Mouse (Mus musculus) limb, embryonic 15.5 days (tissue): ENCODE data around the gene Fhl1. TPM values are rescaled to one million over a fixed set of nuclear protein-coding genes. Genes with fewer than 3 reads are reported as not detected.

Source experiments
- ATAC-seq: fragments of 200-750 bp; cut with Nextera tagmentation; 2 replicates; pipeline ENCODE4 v1.8.0; 2017; ENCODE audit warnings: low read depth, moderate TSS enrichment; ENCODE audit not compliant: insufficient number of reproducible peaks, low FRiP score, low TSS enrichment
- H3K27ac ChIP-seq: fragments of 300-500 bp; sonication (generic); 2 replicates; pipeline ENCODE4 v1.5.1; 2015; ENCODE audit warnings: moderate library complexity, mild to moderate bottlenecking, inconsistent platforms
- H3K27me3 ChIP-seq: fragments of 300-500 bp; sonication (generic); 2 replicates; pipeline ENCODE4 v1.6.1; 2015; ENCODE audit warnings: inconsistent platforms
- H3K36me3 ChIP-seq: fragments of 300-500 bp; sonication (generic); 2 replicates; pipeline ENCODE4 v1.6.1; 2015; ENCODE audit warnings: inconsistent platforms
- H3K4me1 ChIP-seq: fragments of 300-500 bp; sonication (generic); 2 replicates; pipeline ENCODE4 v1.6.1; 2015; ENCODE audit warnings: inconsistent platforms
- H3K4me2 ChIP-seq: fragments of 300-500 bp; sonication (generic); 2 replicates; pipeline ENCODE4 v1.6.1; 2015; ENCODE audit warnings: mild to moderate bottlenecking, inconsistent platforms
- H3K4me3 ChIP-seq: fragments of 300-500 bp; sonication (generic); 2 replicates; pipeline ENCODE4 v1.5.1; 2015; ENCODE audit warnings: mild to moderate bottlenecking, inconsistent platforms
- H3K9ac ChIP-seq: fragments of 300-500 bp; sonication (generic); 2 replicates; pipeline ENCODE4 v1.6.1; 2015; ENCODE audit warnings: inconsistent platforms
- H3K9me3 ChIP-seq: fragments of 300-500 bp; sonication (generic); 2 replicates; pipeline ENCODE4 v1.6.1; 2016; ENCODE audit warnings: inconsistent platforms
- WGBS: fragments of 180-500 bp; shearing (Covaris S2); methylation state at CpG from one replicate; pipeline ENCODE4 v1.1.7; 2015; 5-methylcytosine and 5-hydroxymethylcytosine counted together
- polyA plus RNA-seq: library from polyadenylated mRNA; unstranded; fragments of >200 nt; fragmentation: Nextera tagmentation; extraction: Ambion mirVana; gene quantifications from 2 replicates; pipeline ENCODE4 v1.2.1, GENCODE M21; 2015

The Fhl1 gene
- polyA plus RNA-seq, 1 experiment from 2014 or later, result 143 TPM

DNA sequence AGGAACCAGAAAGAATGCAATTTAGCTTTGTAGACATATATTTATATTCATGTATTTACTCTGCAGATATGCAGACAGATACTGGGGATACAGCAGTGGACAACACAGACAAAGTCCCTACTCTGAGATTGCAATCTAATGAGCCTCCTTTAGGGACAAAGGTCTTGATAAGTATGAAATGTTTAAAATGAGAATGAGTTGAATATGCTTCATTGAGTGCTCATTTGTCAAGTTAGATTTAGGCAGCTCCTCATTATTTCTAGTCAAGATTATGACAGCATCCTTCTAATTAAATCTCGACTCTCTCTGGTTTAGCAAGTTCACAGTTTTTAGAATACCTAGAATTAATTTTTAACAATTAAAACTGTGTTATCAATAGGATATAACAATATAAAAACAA, 18.9 kb upstream of the Fhl1 start:
- ATAC-seq, result no peak
- Histone ChIP-seq H3K9ac (no peak overlapping the region), H3K27me3 (no peaks in the 10 kb centered on the region), H3K27ac (no peak overlapping the region), H3K4me1 (no peaks in the 10 kb centered on the region), H3K4me2 (no peak overlapping the region), H3K9me3 (no peaks in the 10 kb centered on the region), H3K4me3 (no peak overlapping the region), H3K36me3 (no peaks in the 10 kb centered on the region)
- 68% methylated on average over 1 of the region's 1 CpGs for WGBS

GRCm38 (mm10) chrX:56722559-56722958, 9.0 kb upstream of the Fhl1 start:
- H3K36me3 ChIP-seq, result no peaks in the 10 kb centered on the region
- H3K4me3 ChIP-seq, result no peak overlapping the region
- H3K9me3 ChIP-seq, result no peaks in the 10 kb centered on the region
- H3K27ac ChIP-seq, result no peak overlapping the region
- no peaks in the 10 kb centered on the region for H3K27me3 ChIP-seq
- no peak overlapping the region for H3K9ac ChIP-seq
- no peaks in the 10 kb centered on the region for H3K4me1 ChIP-seq
- no peak for ATAC-seq
- no peak overlapping the region for H3K4me2 ChIP-seq
- 82% methylated on average over 8 of the region's 8 CpGs for WGBS

- 65% methylated on average over 3 of the region's 3 CpGs for WGBS
- Histone ChIP-seq H3K36me3 (no peaks in the 10 kb centered on the region), H3K27ac (no peak overlapping the region), H3K4me1 (no peaks in the 10 kb centered on the region), H3K4me3 (no peak overlapping the region), H3K9me3 (no peaks in the 10 kb centered on the region), H3K9ac (no peak overlapping the region), H3K27me3 (no peaks in the 10 kb centered on the region), H3K4me2 (no peak overlapping the region)
- no peak for ATAC-seq
Measured at GRCm38 (mm10) chrX:56728507-56728906, 3.1 kb upstream of the Fhl1 start.

- no peaks in the 10 kb centered on the region for H3K9me3 ChIP-seq
- WGBS, result 27% methylated on average over 10 of the region's 10 CpGs
- ATAC-seq, result no peak; the same call in 1 of the 2 replicates
- H3K9ac ChIP-seq, result peak overlapping the region; percentile 26; the same call in 1 of the 2 replicates
- H3K27me3 ChIP-seq, result no peaks in the 10 kb centered on the region
- H3K27ac ChIP-seq, result peak overlapping the region; percentile 67
- H3K4me3 ChIP-seq, result peak overlapping the region; percentile 51
- no peaks in the 10 kb centered on the region for H3K4me1 ChIP-seq
- no peaks in the 10 kb centered on the region for H3K36me3 ChIP-seq
- peak overlapping the region; percentile 54 for H3K4me2 ChIP-seq
Measured at GRCm38 (mm10) chrX:56730828-56731305, 720 bp upstream of the Fhl1 start.

DNA sequence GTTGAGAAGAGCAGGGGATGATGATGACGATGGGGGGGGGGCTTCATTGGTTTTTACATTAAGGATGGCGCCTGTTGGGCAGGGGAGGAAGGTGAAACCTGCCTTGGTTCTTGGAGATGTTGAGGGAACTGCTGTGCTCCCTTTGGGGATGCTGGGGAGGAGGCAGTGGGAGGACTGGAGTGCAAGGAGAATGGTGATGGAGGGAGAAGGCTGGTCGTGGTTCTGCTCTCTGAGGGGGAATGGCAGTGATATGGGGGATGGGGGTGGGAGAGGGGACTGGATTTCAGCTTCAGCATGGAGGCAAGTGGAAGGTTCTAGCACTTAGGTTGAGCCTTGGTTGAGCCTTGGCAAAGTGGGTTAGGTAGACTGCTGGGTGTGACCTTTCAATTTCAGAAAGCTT, 814 bp downstream of the Fhl1 start:
- H3K27me3 ChIP-seq, result no peaks in the 10 kb centered on the region
- H3K9ac ChIP-seq, result no peak overlapping the region
- 21% methylated on average over 3 of the region's 3 CpGs for WGBS
- H3K9me3 ChIP-seq, result no peaks in the 10 kb centered on the region
- H3K27ac ChIP-seq, result no peak overlapping the region
- H3K4me3 ChIP-seq, result peak overlapping the region; percentile 51
- ATAC-seq, result no peak
- H3K4me2 ChIP-seq, result peak overlapping the region; percentile 54
- no peaks in the 10 kb centered on the region for H3K4me1 ChIP-seq
- no peaks in the 10 kb centered on the region for H3K36me3 ChIP-seq

GRCm38 (mm10) chrX:56734436-56734835, 2.8 kb downstream of the Fhl1 start:
- ATAC-seq, result no peak
- no peaks in the 10 kb centered on the region for H3K36me3 ChIP-seq
- H3K9me3 ChIP-seq, result no peaks in the 10 kb centered on the region
- H3K27me3 ChIP-seq, result no peaks in the 10 kb centered on the region
- H3K4me2 ChIP-seq, result no peak overlapping the region
- 40% methylated on average over 5 of the region's 5 CpGs for WGBS
- H3K4me1 ChIP-seq, result no peaks in the 10 kb centered on the region
- H3K4me3 ChIP-seq, result no peak overlapping the region
- no peak overlapping the region for H3K9ac ChIP-seq
- no peak overlapping the region for H3K27ac ChIP-seq

DNA sequence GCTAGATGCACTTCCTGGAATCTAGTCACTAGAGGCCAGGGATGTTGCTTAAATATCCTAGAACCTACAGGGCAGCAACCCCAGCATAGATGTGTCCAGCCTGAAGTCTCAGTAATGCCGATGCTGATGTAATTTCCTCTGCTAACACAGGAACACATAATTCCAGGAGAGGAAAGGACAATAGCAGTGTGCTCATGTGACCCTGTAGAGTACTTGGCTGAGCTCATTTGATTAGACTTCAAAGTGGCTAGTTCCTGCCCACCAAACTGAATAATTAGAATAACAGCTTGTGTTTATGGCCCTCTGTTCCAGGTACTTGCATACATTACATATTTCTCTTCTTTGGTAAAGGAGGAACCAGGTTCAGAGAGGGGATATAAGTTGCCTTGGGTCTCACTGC, 4.6 kb downstream of the Fhl1 start:
- Histone ChIP-seq H3K9ac (no peak overlapping the region), H3K9me3 (no peaks in the 10 kb centered on the region), H3K27ac (no peak overlapping the region), H3K4me1 (no peaks in the 10 kb centered on the region), H3K4me2 (no peak overlapping the region), H3K4me3 (no peak overlapping the region), H3K36me3 (no peaks in the 10 kb centered on the region), H3K27me3 (no peaks in the 10 kb centered on the region)
- 67% methylated on average over 1 of the region's 1 CpGs for WGBS
- no peak for ATAC-seq

- H3K27ac ChIP-seq, result no peak overlapping the region
- no peaks in the 10 kb centered on the region for H3K27me3 ChIP-seq
- no peak overlapping the region for H3K4me3 ChIP-seq
- 66% methylated on average over 5 of the region's 5 CpGs for WGBS
- no peaks in the 10 kb centered on the region for H3K36me3 ChIP-seq
- H3K9ac ChIP-seq, result no peak overlapping the region
- no peaks in the 10 kb centered on the region for H3K9me3 ChIP-seq
- no peak for ATAC-seq
- H3K4me2 ChIP-seq, result no peak overlapping the region
- no peaks in the 10 kb centered on the region for H3K4me1 ChIP-seq
Measured at GRCm38 (mm10) chrX:56737848-56738554, 6.4 kb downstream of the Fhl1 start.

DNA sequence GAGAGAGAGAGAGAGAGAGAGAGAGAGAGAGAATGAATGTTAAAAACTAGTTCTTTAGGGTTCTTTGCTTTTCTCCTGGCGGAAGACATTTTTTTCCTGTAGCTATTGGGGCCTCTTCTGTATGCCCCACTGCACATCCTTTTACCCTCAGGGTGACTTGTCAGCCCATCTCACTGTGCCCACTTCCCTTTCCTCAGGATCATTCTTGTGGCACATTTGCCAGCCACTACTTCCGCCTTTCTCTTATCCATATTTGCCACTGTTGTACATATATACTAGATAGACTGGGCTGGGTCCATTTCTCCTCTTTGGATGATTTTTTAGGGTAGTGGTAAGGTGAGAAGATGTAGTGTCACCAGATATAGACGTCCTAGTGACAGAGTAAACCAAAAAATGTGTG, 9.8 kb downstream of the Fhl1 start:
- Histone ChIP-seq H3K9ac (no peak overlapping the region), H3K27ac (no peak overlapping the region), H3K9me3 (no peaks in the 10 kb centered on the region), H3K36me3 (no peaks in the 10 kb centered on the region), H3K27me3 (no peaks in the 10 kb centered on the region), H3K4me3 (no peak overlapping the region), H3K4me1 (no peaks in the 10 kb centered on the region), H3K4me2 (no peak overlapping the region)
- WGBS, result 76% methylated on average over 3 of the region's 3 CpGs
- no peak for ATAC-seq

DNA sequence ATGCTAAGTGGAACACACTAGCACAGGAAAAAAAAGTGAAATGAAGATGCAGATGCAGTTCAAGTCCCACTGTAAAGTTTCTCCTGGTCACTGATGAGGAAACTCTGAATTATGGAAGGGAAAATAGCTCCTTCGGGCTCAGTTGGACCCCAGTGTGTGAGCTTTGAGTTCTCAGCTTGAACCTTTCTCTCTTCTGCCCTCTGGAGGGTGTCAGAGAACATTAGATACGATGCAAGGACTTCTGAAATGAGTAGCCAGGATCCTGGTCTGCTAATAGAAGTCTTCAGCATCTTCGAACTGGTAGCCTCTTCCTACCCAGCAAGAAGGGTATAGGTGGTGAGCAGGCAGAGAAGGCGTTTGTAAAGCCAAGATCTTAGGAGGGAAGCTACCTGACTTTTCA, 19.9 kb downstream of the Fhl1 start:
- no peaks in the 10 kb centered on the region for H3K36me3 ChIP-seq
- no peaks in the 10 kb centered on the region for H3K27me3 ChIP-seq
- 57% methylated on average over 4 of the region's 4 CpGs for WGBS
- no peak overlapping the region for H3K9ac ChIP-seq
- no peaks in the 10 kb centered on the region for H3K4me1 ChIP-seq
- no peak overlapping the region for H3K4me3 ChIP-seq
- H3K9me3 ChIP-seq, result no peaks in the 10 kb centered on the region
- ATAC-seq, result no peak
- H3K27ac ChIP-seq, result no peak overlapping the region
- H3K4me2 ChIP-seq, result no peak overlapping the region

GRCm38 (mm10) chrX:56752144-56752543, 20.6 kb downstream of the Fhl1 start:
- no peak for ATAC-seq
- H3K4me2 ChIP-seq, result no peak overlapping the region
- 57% methylated on average over 6 of the region's 6 CpGs for WGBS

GRCm38 (mm10) chrX:56753317-56754289, 22.0 kb downstream of the Fhl1 start:
- H3K9ac ChIP-seq, result no peak overlapping the region
- no peaks in the 10 kb centered on the region for H3K36me3 ChIP-seq
- H3K9me3 ChIP-seq, result no peaks in the 10 kb centered on the region
- H3K4me3 ChIP-seq, result no peak overlapping the region
- ATAC-seq, result no peak
- no peak overlapping the region for H3K4me2 ChIP-seq
- 70% methylated on average over 8 of the region's 8 CpGs for WGBS
- no peak overlapping the region for H3K27ac ChIP-seq
- H3K4me1 ChIP-seq, result no peaks in the 10 kb centered on the region
- no peaks in the 10 kb centered on the region for H3K27me3 ChIP-seq

More at GRCm38 (mm10) chrX:56752144-56752543, 20.6 kb downstream of the Fhl1 start:
- Histone ChIP-seq H3K36me3 (no peaks in the 10 kb centered on the region), H3K27ac (no peak overlapping the region), H3K4me1 (no peaks in the 10 kb centered on the region), H3K4me3 (no peak overlapping the region), H3K9me3 (no peaks in the 10 kb centered on the region), H3K9ac (no peak overlapping the region), H3K27me3 (no peaks in the 10 kb centered on the region)
